Mouse (Mus musculus) brain, embryonic 14.5 days (tissue): ENCODE measurements around the gene AU040320. TPM values are rescaled to one million over a fixed set of nuclear protein-coding genes. Genes with fewer than 3 reads are reported as not detected.
A peak's percentile ranks its signal among the peaks of the same experiment; 100 is the strongest.

ENCODE experiments used
- DNase-seq: peaks from one replicate; pipeline ENCODE4 v3.0.0-alpha.2; 2011; ENCODE audit warnings: low read depth
- CTCF ChIP-seq: fragments of 200-500 bp; IDR thresholded peaks from 2 replicates; pipeline ENCODE4 v1.5.1; 2012; ENCODE audit warnings: inconsistent platforms, mild to moderate bottlenecking, moderate library complexity, borderline replicate concordance; ENCODE audit not compliant: insufficient read depth, insufficient read length; ENCODE audit errors: extremely low read depth
- POLR2A ChIP-seq: fragments of 200-500 bp; IDR thresholded peaks from 2 replicates; pipeline ENCODE4 v1.6.1; 2012; ENCODE audit warnings: mild to moderate bottlenecking, inconsistent platforms, borderline replicate concordance; ENCODE audit not compliant: poor library complexity, insufficient read depth, insufficient read length, severe bottlenecking; ENCODE audit errors: extremely low read depth
- polyA plus RNA-seq: library from polyadenylated mRNA; depleted of rRNA; stranded (reverse); fragments of >200 nt; gene quantifications from 2 replicates; pipeline ENCODE4 v1.2.3, GENCODE M21; 2012

The AU040320 gene
- polyA plus RNA-seq, 1 experiment: 52.4 TPM

GRCm38 (mm10) chr4:126845664-126846063 is 92.3 kb downstream of the AU040320 start:
- TF ChIP-seq POLR2A (no peak), CTCF (no peak)
- no peak for DNase-seq

DNA sequence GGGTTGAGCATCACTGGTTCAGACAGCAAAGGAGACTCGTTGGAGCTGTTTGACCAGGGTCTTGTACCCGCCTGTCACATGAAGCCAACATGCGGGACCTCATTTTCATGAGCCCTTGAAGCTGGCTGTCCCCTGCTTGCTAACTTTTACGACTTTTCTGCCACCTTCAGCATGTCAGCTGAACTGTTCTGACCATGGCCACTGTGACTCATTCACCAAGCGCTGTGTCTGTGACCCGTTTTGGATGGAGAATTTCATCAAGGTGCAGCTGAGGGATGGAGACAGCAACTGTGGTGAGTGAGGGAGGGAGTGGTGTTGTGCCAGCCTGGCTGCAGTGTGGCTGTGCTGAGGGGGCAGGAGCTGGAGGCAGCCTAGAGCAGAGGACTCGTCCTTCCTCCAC is 93.6 kb downstream of the AU040320 start:
- DNase-seq: no peak
- TF ChIP-seq CTCF: no peak
- TF ChIP-seq POLR2A: no peak

GRCm38 (mm10) chr4:126850019-126850777 is 96.9 kb downstream of the AU040320 start:
- no peak for DNase-seq
- TF ChIP-seq POLR2A (no peak), CTCF (no peak)

DNA sequence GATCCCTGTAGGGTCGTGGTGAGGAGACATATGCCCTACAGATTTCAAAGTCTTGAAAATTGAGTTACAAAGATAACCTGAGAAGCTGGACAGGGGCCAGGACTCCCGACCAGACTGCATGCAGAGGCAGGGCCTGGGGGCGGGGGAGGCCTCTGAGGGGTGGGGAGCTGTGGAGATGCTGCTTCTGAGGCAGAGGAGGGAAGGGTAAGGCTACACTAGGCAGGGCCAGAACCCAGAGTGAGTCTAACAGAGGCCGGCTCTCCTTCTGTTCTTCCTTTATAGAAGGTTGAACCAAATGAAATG is 97.4 kb downstream of the AU040320 start:
- TF ChIP-seq CTCF: no peak
- DNase-seq: no peak

- no peak for DNase-seq
- TF ChIP-seq CTCF (no peak), POLR2A (no peak)
These were observed 99.6 kb downstream of the AU040320 start for GRCm38 (mm10) chr4:126852971-126853370.

DNA sequence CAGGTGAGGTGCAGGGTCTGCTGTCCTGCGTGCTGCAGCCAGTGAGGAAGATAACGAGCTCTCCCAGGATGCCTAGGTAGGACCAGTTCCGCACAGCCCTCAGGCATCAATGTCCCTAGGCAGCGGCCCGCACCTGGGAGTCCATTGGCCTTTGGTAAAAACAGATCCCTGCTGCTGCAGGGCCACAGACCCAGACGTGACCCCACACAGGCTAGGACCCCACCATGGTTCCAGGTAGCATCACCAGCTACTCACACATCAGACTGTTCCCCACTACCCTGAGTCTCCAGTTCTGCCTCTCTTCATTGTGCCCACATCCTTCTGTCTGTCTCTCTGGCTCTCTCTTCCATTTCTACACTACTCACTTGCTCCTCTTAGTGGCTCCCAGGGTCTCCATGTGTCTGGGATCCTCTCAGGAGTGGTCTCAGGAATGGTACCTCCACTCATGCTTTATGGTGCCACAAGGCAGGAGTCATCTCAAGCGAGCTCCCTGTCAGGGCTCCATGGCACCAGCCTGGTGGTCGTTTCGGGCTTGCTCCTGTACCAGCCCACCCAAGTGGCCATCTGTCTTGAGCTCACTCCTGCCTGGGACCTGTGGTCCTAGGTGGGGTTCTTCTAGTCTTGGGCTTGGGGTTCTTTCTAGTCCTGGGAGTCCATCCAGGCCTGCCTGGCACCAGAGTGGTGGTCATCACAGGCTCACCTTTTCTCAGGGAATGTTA is 107.1 kb downstream of the AU040320 start:
- TF ChIP-seq CTCF (no peak), POLR2A (no peak)
- DNase-seq: no peak

DNA sequence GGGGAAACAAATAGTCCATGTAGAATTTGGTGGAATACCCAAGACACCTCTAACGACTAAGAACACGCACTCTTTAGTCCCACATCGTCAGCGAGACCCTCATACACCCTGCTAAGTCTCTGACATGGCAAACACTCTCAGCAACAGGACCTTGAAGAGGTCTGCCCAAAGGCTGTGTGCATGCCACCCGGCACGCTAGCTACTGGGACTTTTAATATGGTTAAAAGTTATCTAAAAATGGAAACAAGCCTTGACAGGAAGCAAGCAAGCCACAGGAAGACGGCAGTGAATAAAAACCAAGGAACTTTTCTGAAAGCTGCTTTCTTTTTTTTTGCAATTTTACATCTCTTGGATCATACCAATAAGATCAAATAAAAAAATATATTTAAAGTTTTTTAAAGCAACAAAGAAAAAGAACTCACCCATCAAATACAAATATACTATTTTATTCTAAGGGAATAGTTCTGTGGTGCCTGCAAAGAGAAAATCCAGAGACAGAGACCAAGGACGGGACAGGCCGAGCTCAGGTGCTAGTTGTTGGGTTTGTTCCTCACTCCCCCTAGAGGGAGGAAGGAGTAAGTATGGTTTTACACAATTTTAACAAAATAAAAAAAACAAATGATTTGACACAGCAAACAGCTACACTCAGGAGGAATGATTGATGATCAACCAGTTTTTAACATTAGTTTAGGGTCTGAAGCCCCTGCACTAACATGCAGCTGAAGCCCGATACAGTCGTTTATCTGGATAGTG is 108.3 kb downstream of the AU040320 start:
- no peak for DNase-seq
- no peak for TF ChIP-seq POLR2A
- TF ChIP-seq CTCF: peak; percentile 34; the same call in 1 of the 2 replicates

DNA sequence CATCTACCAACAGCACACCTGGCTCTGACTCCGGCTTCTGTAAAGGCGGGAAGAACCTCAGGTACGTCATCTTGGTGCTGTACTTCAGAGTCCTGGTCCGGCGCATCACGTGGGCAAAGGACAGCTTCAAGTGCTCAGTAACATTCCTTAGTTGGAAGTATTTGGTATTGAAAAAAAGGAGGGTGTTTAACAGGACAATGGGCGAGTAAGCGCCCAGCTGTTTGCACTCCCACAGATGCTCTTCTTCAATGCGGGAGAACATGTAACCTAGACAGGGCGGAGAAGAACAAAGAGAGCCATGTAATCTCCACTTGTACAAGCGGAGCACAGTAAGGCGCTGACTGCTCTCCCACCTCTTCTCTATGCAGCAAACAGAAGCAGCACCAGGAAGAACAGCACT is 115.4 kb downstream of the AU040320 start:
- DNase-seq: no peak

GRCm38 (mm10) chr4:126872717-126873116 is 119.4 kb downstream of the AU040320 start:
- no peak for TF ChIP-seq CTCF
- TF ChIP-seq POLR2A: no peak
- DNase-seq: no peak

More for the DNA sequence above, 115.4 kb downstream of the AU040320 start:
- TF ChIP-seq POLR2A (no peak), CTCF (no peak)

- no peak for DNase-seq
- TF ChIP-seq POLR2A: no peak
- TF ChIP-seq CTCF: no peak
These were observed 126.4 kb downstream of the AU040320 start for GRCm38 (mm10) chr4:126879560-126880275.

DNA sequence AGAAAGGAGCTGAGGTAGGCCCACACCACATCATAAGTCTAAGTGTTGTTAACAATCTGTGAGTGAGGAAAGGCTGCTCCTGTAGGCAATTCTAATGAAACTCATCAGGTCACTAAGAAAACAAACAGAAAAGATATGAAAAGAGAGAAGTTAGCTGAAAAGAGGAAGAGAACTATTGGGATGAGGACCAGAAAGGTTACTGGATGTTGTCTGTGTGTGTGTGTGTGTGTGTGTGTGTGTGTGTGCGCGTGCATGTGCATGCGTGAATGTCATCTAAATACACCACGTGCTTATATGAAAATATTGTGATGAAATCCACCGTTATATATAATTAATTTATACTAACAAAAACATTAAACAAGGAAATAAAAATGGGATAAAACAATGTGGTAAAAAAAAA is 130.3 kb downstream of the AU040320 start:
- no peak for DNase-seq
- TF ChIP-seq POLR2A (no peak), CTCF (no peak)
